Mouse (Mus musculus) olfactory bulb, adult 2 months (tissue): Measurements from ENCODE around the gene Pidd1. TPM values are rescaled to one million over a fixed set of nuclear protein-coding genes. Genes with fewer than 3 reads are reported as not detected.

Source experiments
- H3K27ac ChIP-seq: fragments of 200-500 bp; 2 replicates; pipeline ENCODE4 v1.5.1; 2012; ENCODE audit warnings: low read depth, low read length; ENCODE audit not compliant: insufficient read depth
- H3K4me1 ChIP-seq: fragments of 200-500 bp; 2 replicates; pipeline ENCODE4 v1.6.1; 2012; ENCODE audit warnings: low read length; ENCODE audit not compliant: control insufficient read depth, insufficient read depth
- H3K4me3 ChIP-seq: fragments of 200-500 bp; 2 replicates; pipeline ENCODE4 v1.5.1; 2012; ENCODE audit warnings: mild to moderate bottlenecking, low read depth, low read length, moderate library complexity; ENCODE audit not compliant: insufficient read depth
- CTCF ChIP-seq: fragments of 200-500 bp; IDR thresholded peaks from 2 replicates; pipeline ENCODE4 v1.5.1; 2012; ENCODE audit warnings: low read depth, mild to moderate bottlenecking, low read length, moderate library complexity; ENCODE audit not compliant: insufficient read depth
- POLR2A ChIP-seq: fragments of 200-500 bp; IDR thresholded peaks from 2 replicates; pipeline ENCODE4 v1.6.1; 2012; ENCODE audit warnings: mild to moderate bottlenecking, low read depth, low read length, moderate library complexity; ENCODE audit not compliant: insufficient read depth
- WGBS: fragments of 180-500 bp; shearing (Covaris S2); methylation state at CpG from one replicate; pipeline ENCODE4 v1.1.7; 2018; 5-methylcytosine and 5-hydroxymethylcytosine counted together
- polyA plus RNA-seq: library from polyadenylated mRNA; stranded (reverse); fragments of >200 nt; gene quantifications from 2 replicates; pipeline ENCODE4 v1.2.4, GENCODE M21; 2012; ENCODE audit warnings: low replicate concordance; ENCODE audit not compliant: missing spikeins, insufficient read depth, insufficient read length

The Pidd1 gene
- polyA plus RNA-seq, 1 experiment, result not detected

GRCm38 (mm10) chr7:141475011-141475804 is 31.4 kb upstream of the Pidd1 start, which contains the start of the genes Polr2l and Tspan4:
Polr2l (minus strand) TSS chr7:141475132.
Tspan4 (plus strand) TSS chr7:141475240.
- under 1% methylated on average over 83 of the region's 87 CpGs for WGBS
- TF ChIP-seq CTCF (0 out of 2 replicates have a peak, but pooled peaks have one; percentile 8), POLR2A (peak; percentile 77)
- Histone ChIP-seq H3K4me3 (peak within 1 kb of the TSS; percentile 65), H3K27ac (0 out of 2 replicates have a peak within 1 kb of the TSS, but pooled peaks have one; percentile 15), H3K4me1 (peaks cover 17% of the 10 kb centered on the region)

- Histone ChIP-seq H3K4me3 (peak overlapping the region; percentile 65), H3K27ac (no peak overlapping the region), H3K4me1 (peaks cover 25% of the 10 kb centered on the region)
- TF ChIP-seq POLR2A (no peak), CTCF (no peak)
- WGBS, result 7% methylated on average over 5 of the region's 5 CpGs
These were observed 30.3 kb upstream of the Pidd1 start for GRCm38 (mm10) chr7:141474160-141474559.

GRCm38 (mm10) chr7:141472763-141473162 is 28.9 kb upstream of the Pidd1 start:
- no peak for TF ChIP-seq CTCF
- TF ChIP-seq POLR2A, result no peak
- WGBS, result 85% methylated on average over 6 of the region's 6 CpGs
- peaks cover 39% of the 10 kb centered on the region for H3K4me1 ChIP-seq

GRCm38 (mm10) chr7:141472226-141472625 is 28.4 kb upstream of the Pidd1 start:
- WGBS, result 80% methylated on average over 6 of the region's 6 CpGs
- no peak for TF ChIP-seq POLR2A
- no peak for TF ChIP-seq CTCF

More at GRCm38 (mm10) chr7:141472763-141473162, 28.9 kb upstream of the Pidd1 start:
- H3K27ac ChIP-seq, result no peak overlapping the region
- H3K4me3 ChIP-seq, result no peak overlapping the region

GRCm38 (mm10) chr7:141471236-141471635 is 27.4 kb upstream of the Pidd1 start:
- no peak for TF ChIP-seq POLR2A
- 74% methylated on average over 1 of the region's 1 CpGs for WGBS
- H3K4me1 ChIP-seq, result peaks cover 42% of the 10 kb centered on the region

More at GRCm38 (mm10) chr7:141472226-141472625, 28.4 kb upstream of the Pidd1 start:
- Histone ChIP-seq H3K4me1 (peaks cover 44% of the 10 kb centered on the region), H3K27ac (no peak overlapping the region), H3K4me3 (no peak overlapping the region)

GRCm38 (mm10) chr7:141470637-141470944 is 26.8 kb upstream of the Pidd1 start:
- peaks cover 37% of the 10 kb centered on the region for H3K4me1 ChIP-seq
- WGBS, result 97% methylated on average over 10 of the region's 10 CpGs
- H3K27ac ChIP-seq, result no peak overlapping the region
- H3K4me3 ChIP-seq, result no peak overlapping the region
- TF ChIP-seq CTCF, result no peak
- no peak for TF ChIP-seq POLR2A

More at GRCm38 (mm10) chr7:141471236-141471635, 27.4 kb upstream of the Pidd1 start:
- Histone ChIP-seq H3K4me3 (no peak overlapping the region), H3K27ac (no peak overlapping the region)

- peaks cover 35% of the 10 kb centered on the region for H3K4me1 ChIP-seq
- WGBS, result 88% methylated on average over 18 of the region's 18 CpGs
- no peak overlapping the region for H3K27ac ChIP-seq
- TF ChIP-seq POLR2A, result no peak
- no peak overlapping the region for H3K4me3 ChIP-seq
These were observed 26.2 kb upstream of the Pidd1 start for GRCm38 (mm10) chr7:141469901-141470636.

- peaks cover 35% of the 10 kb centered on the region for H3K4me1 ChIP-seq
- WGBS, result 90% methylated on average over 6 of the region's 6 CpGs
- no peak overlapping the region for H3K27ac ChIP-seq
- H3K4me3 ChIP-seq, result no peak overlapping the region
- TF ChIP-seq CTCF, result no peak
- no peak for TF ChIP-seq POLR2A
These were observed 25.5 kb upstream of the Pidd1 start for GRCm38 (mm10) chr7:141469352-141469751.
